Comparison of ENCODE assay signal across 30 mouse cellular contexts in the genomic region with DNA sequence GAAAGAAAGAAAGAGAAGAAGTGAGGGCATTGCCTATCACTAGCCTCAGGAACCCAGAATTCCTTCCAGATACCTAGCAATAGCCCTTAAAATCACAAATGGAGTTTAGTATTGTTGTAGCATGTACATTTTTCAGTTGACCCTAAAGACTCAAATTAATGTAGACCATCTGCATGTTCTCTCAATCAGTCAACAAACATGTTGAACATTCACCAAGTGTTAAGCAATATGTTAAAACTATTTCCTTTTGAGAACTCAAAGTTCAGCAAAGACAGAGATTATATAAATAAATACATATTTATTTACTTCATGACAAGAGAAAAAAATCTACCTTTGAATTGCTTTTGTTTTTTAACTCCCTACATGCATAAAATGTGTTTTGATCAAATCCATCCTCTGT.
"Had no signal": no experiment of that assay in that cellular context is flagged by ENCODE, and none has a peak within 500 bp of the region (broad histone marks: within the 10 kb centered on the region; RNA-seq: fewer than 3 reads in every experiment).

No protein-coding gene starts in this region.

- H3K9me3 ChIP-seq: limb, embryonic 10.5 days; limb, embryonic 12.5 days; limb, embryonic 13.5 days; limb, embryonic 15.5 days; liver, embryonic 13.5 days; liver, embryonic 15.5 days; lung, embryonic 15.5 days; midbrain, embryonic 10.5 days; midbrain, embryonic 12.5 days; midbrain, embryonic 13.5 days; midbrain, embryonic 15.5 days; neural tube, embryonic 12.5 days had no signal

- H3K4me2 ChIP-seq: limb, embryonic 12.5 days; limb, embryonic 13.5 days; limb, embryonic 15.5 days; liver, embryonic 11.5 days; liver, embryonic 12.5 days; liver, embryonic 13.5 days; liver, embryonic 15.5 days; lung, embryonic 14.5 days; lung, embryonic 15.5 days; midbrain, embryonic 11.5 days; midbrain, embryonic 12.5 days; midbrain, embryonic 13.5 days; midbrain, embryonic 15.5 days; neural tube, embryonic 12.5 days had no signal

- DNase-seq: left cerebral cortex, postnatal 4 days; liver; liver, embryonic 13.5 days; lung, adult 18-20 months; lung, adult 2 months; lung, embryonic 14.5 days; lung, postnatal 10 days; lung, postnatal 36 days; lung, postnatal 4 days; midbrain, embryonic 14.5 days had no signal

- H3K4me1 ChIP-seq: limb, embryonic 10.5 days; limb, embryonic 13.5 days; limb, embryonic 15.5 days; liver, embryonic 12.5 days; liver, embryonic 13.5 days; liver, embryonic 15.5 days; lung, embryonic 15.5 days; megakaryocyte, embryonic 14.5 days; midbrain, embryonic 12.5 days; midbrain, embryonic 13.5 days; midbrain, embryonic 15.5 days; neural tube, embryonic 12.5 days had no signal

- H3K27ac ChIP-seq: left cerebral cortex, adult 2 months; limb, embryonic 10.5 days; limb, embryonic 12.5 days; limb, embryonic 13.5 days; limb, embryonic 15.5 days; liver, embryonic 12.5 days; liver, embryonic 13.5 days; liver, embryonic 14.5 days; liver, embryonic 15.5 days; lung, embryonic 15.5 days; macrophage; midbrain, embryonic 10.5 days; midbrain, embryonic 12.5 days; midbrain, embryonic 13.5 days; midbrain, embryonic 15.5 days; neural tube, embryonic 12.5 days had no signal

- ATAC-seq: liver, embryonic 12.5 days; midbrain, embryonic 13.5 days; midbrain, embryonic 15.5 days; midbrain, embryonic 16.5 days had no signal

- H3K4me3 ChIP-seq: left cerebral cortex, adult 2 months; limb, embryonic 10.5 days; limb, embryonic 12.5 days; limb, embryonic 13.5 days; limb, embryonic 15.5 days; liver, embryonic 12.5 days; liver, embryonic 13.5 days; liver, embryonic 15.5 days; lung, embryonic 15.5 days; megakaryocyte, embryonic 14.5 days; midbrain, embryonic 10.5 days; midbrain, embryonic 12.5 days; midbrain, embryonic 13.5 days; midbrain, embryonic 15.5 days; myocyte; neural tube, embryonic 12.5 days had no signal

- H3K9ac ChIP-seq: limb, embryonic 12.5 days; limb, embryonic 13.5 days; limb, embryonic 15.5 days; liver, embryonic 12.5 days; liver, embryonic 13.5 days; liver, embryonic 14.5 days; liver, embryonic 15.5 days; lung, embryonic 14.5 days; lung, embryonic 15.5 days; midbrain, embryonic 12.5 days; midbrain, embryonic 13.5 days; midbrain, embryonic 15.5 days; neural tube, embryonic 12.5 days had no signal

- H3K36me3 ChIP-seq: limb, embryonic 10.5 days; limb, embryonic 12.5 days; limb, embryonic 13.5 days; limb, embryonic 15.5 days; liver, embryonic 12.5 days; liver, embryonic 13.5 days; liver, embryonic 15.5 days; lung, embryonic 15.5 days; midbrain, embryonic 10.5 days; midbrain, embryonic 12.5 days; midbrain, embryonic 13.5 days; midbrain, embryonic 15.5 days; neural tube, embryonic 12.5 days had no signal

- H3K27me3 ChIP-seq: limb, embryonic 12.5 days; limb, embryonic 13.5 days; limb, embryonic 15.5 days; liver, embryonic 12.5 days; liver, embryonic 13.5 days; liver, embryonic 15.5 days; lung, embryonic 15.5 days; megakaryocyte, embryonic 14.5 days; midbrain, embryonic 12.5 days; midbrain, embryonic 13.5 days; midbrain, embryonic 15.5 days; neural tube, embryonic 12.5 days had no signal
